Mouse (Mus musculus): ENCODE measurements around the gene Mrps15. TPM values are rescaled to one million over a fixed set of nuclear protein-coding genes. Genes with fewer than 3 reads are reported as not detected.
A peak's percentile ranks its signal among the peaks of the same experiment; 100 is the strongest.
"Not testable (repeated sequence)": the region's sequence is repeated elsewhere in the genome, so short reads cannot be mapped to it uniquely, and the experiment has no call there.

Gene Mrps15
- polyA plus RNA-seq, 1 experiment from 2014 or later = 136 TPM

GRCm38 (mm10) chr4:126084382-126084781 is 37.7 kb downstream of the Mrps15 start:
- Histone ChIP-seq H3K4me1 (replicated peaks) (no peaks in the 10 kb centered on the region; the same call in 1 of the 2 replicates), H3K4me3 (no peak overlapping the region), H3K9me3 (no peaks in the 10 kb centered on the region), H3K36me3 (peaks cover 57% of the 10 kb centered on the region), H3K27ac (no peak overlapping the region), H3K9ac (no peak overlapping the region), H3K4me2 (no peak overlapping the region), H3K27me3 (no peaks in the 10 kb centered on the region)
- ATAC-seq (ENCODE audit: low FRiP score) = no peak
- 69% methylated on average over 8 of the region's 8 CpGs for WGBS

GRCm38 (mm10) chr4:126085996-126086576 is 39.4 kb downstream of the Mrps15 start:
- ATAC-seq (ENCODE audit: low FRiP score) = peak; percentile 72; the same call in 1 of the 2 replicates
- H3K4me1 ChIP-seq (replicated peaks) = no peaks in the 10 kb centered on the region; the same call in 1 of the 2 replicates
- no peak overlapping the region for H3K4me2 ChIP-seq
- peaks cover 53% of the 10 kb centered on the region for H3K36me3 ChIP-seq
- H3K9ac ChIP-seq = 0 out of 2 replicates have a peak overlapping the region, but pooled peaks have one; percentile 29
- no peaks in the 10 kb centered on the region for H3K9me3 ChIP-seq
- 37% methylated on average over 7 of the region's 7 CpGs for WGBS
- no peak overlapping the region for H3K4me3 ChIP-seq
- peak overlapping the region; percentile 58 for H3K27ac ChIP-seq
- no peaks in the 10 kb centered on the region for H3K27me3 ChIP-seq

- ATAC-seq (ENCODE audit: low FRiP score) = no peak
Observed at GRCm38 (mm10) chr4:126090101-126090847, 43.5 kb downstream of the Mrps15 start.

GRCm38 (mm10) chr4:126090848-126091124 is 44.1 kb downstream of the Mrps15 start:
- Histone ChIP-seq H3K4me1 (replicated peaks) (no peaks in the 10 kb centered on the region; the same call in 1 of the 2 replicates), H3K27ac (no peak overlapping the region), H3K9me3 (no peaks in the 10 kb centered on the region), H3K4me3 (no peak overlapping the region), H3K9ac (no peak overlapping the region), H3K27me3 (no peaks in the 10 kb centered on the region), H3K36me3 (peaks cover 21% of the 10 kb centered on the region), H3K4me2 (no peak overlapping the region)
- no peak for ATAC-seq (ENCODE audit: low FRiP score)
- WGBS = 82% methylated on average over 4 of the region's 4 CpGs

More at GRCm38 (mm10) chr4:126090101-126090847, 43.5 kb downstream of the Mrps15 start:
- no peaks in the 10 kb centered on the region for H3K27me3 ChIP-seq
- H3K4me2 ChIP-seq = no peak overlapping the region
- no peaks in the 10 kb centered on the region; the same call in 1 of the 2 replicates for H3K4me1 ChIP-seq (replicated peaks)
- H3K4me3 ChIP-seq = no peak overlapping the region
- WGBS = 81% methylated on average over 7 of the region's 7 CpGs
- H3K36me3 ChIP-seq = peaks cover 21% of the 10 kb centered on the region
- no peak overlapping the region for H3K27ac ChIP-seq
- H3K9ac ChIP-seq = no peak overlapping the region
- H3K9me3 ChIP-seq = no peaks in the 10 kb centered on the region

- no peaks in the 10 kb centered on the region for H3K9me3 ChIP-seq
- no peak overlapping the region for H3K9ac ChIP-seq
- H3K36me3 ChIP-seq = peaks cover 21% of the 10 kb centered on the region
- no peak overlapping the region for H3K4me3 ChIP-seq
- H3K27me3 ChIP-seq = no peaks in the 10 kb centered on the region
- no peak for ATAC-seq (ENCODE audit: low FRiP score)
- no peak overlapping the region for H3K4me2 ChIP-seq
- no peak overlapping the region for H3K27ac ChIP-seq
- 84% methylated on average over 8 of the region's 8 CpGs for WGBS
- H3K4me1 ChIP-seq (replicated peaks) = peaks cover 2% of the 10 kb centered on the region
Observed at GRCm38 (mm10) chr4:126091873-126092272, 45.1 kb downstream of the Mrps15 start.

GRCm38 (mm10) chr4:126095622-126096430 is 49.1 kb downstream of the Mrps15 start:
- not testable (repeated sequence) for H3K4me3 ChIP-seq, H3K9me3 ChIP-seq, H3K36me3 ChIP-seq, H3K9ac ChIP-seq, H3K27me3 ChIP-seq
- peak overlapping the region; percentile 62 for H3K4me2 ChIP-seq
- 0 out of 2 replicates have a peak, but pooled peaks have one; percentile 9 for ATAC-seq (ENCODE audit: low FRiP score)
- WGBS = 61% methylated on average over 14 of the region's 14 CpGs
- H3K4me1 ChIP-seq (replicated peaks) = peaks cover 23% of the 10 kb centered on the region
- peak overlapping the region; percentile 88 for H3K27ac ChIP-seq

GRCm38 (mm10) chr4:126096464-126097111 is 49.9 kb downstream of the Mrps15 start, which contains the start of gene Lsm10:
Lsm10 (plus strand) TSS chr4:126096623.
- peak within 1 kb of the TSS; percentile 60 for H3K4me3 ChIP-seq
- 4% methylated on average over 37 of the region's 37 CpGs for WGBS
- peaks cover 7% of the 10 kb centered on the region; the same call in 1 of the 2 replicates for H3K36me3 ChIP-seq
- H3K27me3 ChIP-seq = no peaks in the 10 kb centered on the region
- H3K9me3 ChIP-seq = no peaks in the 10 kb centered on the region
- peak; percentile 98 for ATAC-seq (ENCODE audit: low FRiP score)
- peaks cover 23% of the 10 kb centered on the region for H3K4me1 ChIP-seq (replicated peaks)
- H3K27ac ChIP-seq = peak within 1 kb of the TSS; percentile 88
- H3K4me2 ChIP-seq = peak within 1 kb of the TSS; percentile 62
- peak within 1 kb of the TSS; percentile 79 for H3K9ac ChIP-seq

GRCm38 (mm10) chr4:126097711-126098253 is 51.1 kb downstream of the Mrps15 start:
- ATAC-seq (ENCODE audit: low FRiP score) = no peak
- H3K9ac ChIP-seq = no peak overlapping the region
- WGBS = 94% methylated on average over 20 of the region's 20 CpGs
- H3K4me3 ChIP-seq = no peak overlapping the region
- H3K36me3 ChIP-seq = peaks cover 7% of the 10 kb centered on the region; the same call in 1 of the 2 replicates
- peaks cover 32% of the 10 kb centered on the region for H3K4me1 ChIP-seq (replicated peaks)
- H3K27me3 ChIP-seq = no peaks in the 10 kb centered on the region
- H3K9me3 ChIP-seq = no peaks in the 10 kb centered on the region
- no peak overlapping the region for H3K4me2 ChIP-seq
- H3K27ac ChIP-seq = no peak overlapping the region

GRCm38 (mm10) chr4:126099365-126099764 is 52.6 kb downstream of the Mrps15 start:
- Histone ChIP-seq H3K4me1 (replicated peaks) (peaks cover 39% of the 10 kb centered on the region), H3K9me3 (no peaks in the 10 kb centered on the region), H3K9ac (no peak overlapping the region), H3K27me3 (no peaks in the 10 kb centered on the region), H3K4me2 (no peak overlapping the region), H3K36me3 (peaks cover 7% of the 10 kb centered on the region; the same call in 1 of the 2 replicates), H3K4me3 (no peak overlapping the region), H3K27ac (no peak overlapping the region)
- no peak for ATAC-seq (ENCODE audit: low FRiP score)
- 97% methylated on average over 3 of the region's 3 CpGs for WGBS

GRCm38 (mm10) chr4:126100764-126101163 is 54.0 kb downstream of the Mrps15 start:
- WGBS = 94% methylated on average over 3 of the region's 3 CpGs
- no peaks in the 10 kb centered on the region for H3K27me3 ChIP-seq
- H3K27ac ChIP-seq = no peak overlapping the region
- H3K9ac ChIP-seq = no peak overlapping the region
- no peak overlapping the region for H3K4me2 ChIP-seq
- H3K9me3 ChIP-seq = no peaks in the 10 kb centered on the region
- peaks cover 53% of the 10 kb centered on the region for H3K4me1 ChIP-seq (replicated peaks)
- no peak overlapping the region for H3K4me3 ChIP-seq
- H3K36me3 ChIP-seq = peaks cover 7% of the 10 kb centered on the region; the same call in 1 of the 2 replicates
- no peak for ATAC-seq (ENCODE audit: low FRiP score)

GRCm38 (mm10) chr4:126102061-126102841 is 55.5 kb downstream of the Mrps15 start:
- Histone ChIP-seq H3K36me3 (peaks cover 7% of the 10 kb centered on the region; the same call in 1 of the 2 replicates), H3K4me1 (replicated peaks) (peaks cover 61% of the 10 kb centered on the region), H3K9ac (peak overlapping the region; percentile 69; the same call in 1 of the 2 replicates), H3K27me3 (no peaks in the 10 kb centered on the region), H3K27ac (peak overlapping the region; percentile 92), H3K9me3 (no peaks in the 10 kb centered on the region), H3K4me2 (peak overlapping the region; percentile 99), H3K4me3 (peak overlapping the region; percentile 92)
- ATAC-seq (ENCODE audit: low FRiP score) = no peak
- 39% methylated on average over 7 of the region's 7 CpGs for WGBS

Measured in hindbrain, embryonic 13.5 days (tissue).